Mouse (Mus musculus): ENCODE measurements around the gene Pbx4.

- TF ChIP-seq USF1 (IDR thresholded peaks at IDR 0.05; ENCODE audit: low read depth), result no peak
- peak in 1 of 3 experiments; percentile 61 for TF ChIP-seq MYOD1 (IDR thresholded peaks at IDR 0.05; ENCODE audit: control insufficient read depth in 1 of 3, insufficient read length in 2 of 3, low read depth in 2 of 3)
- TF ChIP-seq POLR2A (IDR thresholded peaks at IDR 0.05; ENCODE audit: insufficient read length, low read depth), result no peak
- TF ChIP-seq POLR2AphosphoS2 (IDR thresholded peaks at IDR 0.05; ENCODE audit: insufficient read length, low read depth), result no peak
- no peak for TF ChIP-seq CEBPB (IDR thresholded peaks at IDR 0.05; ENCODE audit: insufficient read depth, poor library complexity, severe bottlenecking)
Observed at GRCm38 (mm10) chr8:69914526-69914925, 82.2 kb downstream of the Pbx4 start.

Data from myocyte (in vitro differentiated cells).